Mouse (Mus musculus) heart, embryonic 11.5 days (tissue): ENCODE measurements at regions not wholly inside any gene's neighbourhood (a gene's known extent, or its start where the extent isn't known, plus 50 kb on each side); places are given as distances from the start of the nearest gene placed in this dataset.

Source experiments
- ATAC-seq: fragments of 200-750 bp; cut with Nextera tagmentation; replicated peaks from 2 replicates; pipeline ENCODE4 v1.8.0; 2017; ENCODE audit warnings: moderate library complexity; ENCODE audit not compliant: insufficient number of reproducible peaks, low FRiP score, low TSS enrichment
- H3K27ac ChIP-seq: fragments of 300-500 bp; sonication (generic); 2 replicates; pipeline ENCODE4 v1.5.1; 2014; ENCODE audit warnings: mild to moderate bottlenecking, low read depth, low read length
- H3K27me3 ChIP-seq: fragments of 300-500 bp; sonication (generic); 2 replicates; pipeline ENCODE4 v1.6.1; 2014; ENCODE audit warnings: mild to moderate bottlenecking, low read length, mixed read lengths; ENCODE audit not compliant: control insufficient read depth, insufficient read depth
- H3K36me3 ChIP-seq: fragments of 300-500 bp; sonication (generic); 2 replicates; pipeline ENCODE4 v1.6.1; 2014; ENCODE audit warnings: mild to moderate bottlenecking, low read length, moderate library complexity, mixed read lengths; ENCODE audit not compliant: control insufficient read depth, insufficient read depth
- H3K4me1 ChIP-seq: fragments of 300-500 bp; sonication (generic); 2 replicates; pipeline ENCODE4 v1.6.1; 2014; ENCODE audit warnings: low read length; ENCODE audit not compliant: control insufficient read depth, insufficient read depth
- H3K4me2 ChIP-seq: fragments of 300-500 bp; sonication (generic); 2 replicates; pipeline ENCODE4 v1.6.1; 2014; ENCODE audit warnings: mild to moderate bottlenecking, moderate library complexity
- H3K4me3 ChIP-seq: fragments of 300-500 bp; sonication (generic); 2 replicates; pipeline ENCODE4 v1.5.1; 2014; ENCODE audit warnings: low read depth, low read length
- H3K9ac ChIP-seq: fragments of 300-500 bp; sonication (generic); 2 replicates; pipeline ENCODE4 v1.6.1; 2014; ENCODE audit warnings: mild to moderate bottlenecking, low read depth, low read length, moderate library complexity
- H3K9me3 ChIP-seq: fragments of 300-500 bp; sonication (generic); replicated peaks from 2 replicates; pipeline ENCODE4 v1.6.1; 2016; ENCODE audit warnings: low read length; ENCODE audit not compliant: control insufficient read depth
- WGBS: fragments of 180-500 bp; shearing (Covaris S2); extraction: QIAGEN DNeasy Blood & Tissue Kit; methylation state at CpG from one replicate; pipeline ENCODE4 v1.1.7; 2014; ENCODE audit not compliant: insufficient replicate concordance; 5-methylcytosine and 5-hydroxymethylcytosine counted together

- Histone ChIP-seq H3K4me2 (no peak overlapping the region), H3K36me3 (no peaks in the 10 kb centered on the region), H3K27me3 (no peaks in the 10 kb centered on the region), H3K4me1 (no peaks in the 10 kb centered on the region), H3K9me3 (no peaks in the 10 kb centered on the region), H3K9ac (no peak overlapping the region), H3K27ac (no peak overlapping the region), H3K4me3 (no peak overlapping the region)
- 88% methylated on average over 11 of the region's 11 CpGs for WGBS
- ATAC-seq: no peak
Observed at GRCm38 (mm10) chr4:127701651-127702050, 269.1 kb downstream of the CK137956 start.

GRCm38 (mm10) chr4:127689986-127690385 lies 280.8 kb downstream of the CK137956 start:
- H3K4me1 ChIP-seq: no peaks in the 10 kb centered on the region
- H3K4me2 ChIP-seq: no peak overlapping the region
- no peak overlapping the region for H3K4me3 ChIP-seq
- H3K27me3 ChIP-seq: no peaks in the 10 kb centered on the region
- WGBS: 54% methylated on average over 4 of the region's 4 CpGs
- no peak for ATAC-seq
- no peaks in the 10 kb centered on the region for H3K36me3 ChIP-seq
- no peak overlapping the region for H3K9ac ChIP-seq
- no peak overlapping the region for H3K27ac ChIP-seq
- no peaks in the 10 kb centered on the region for H3K9me3 ChIP-seq

GRCm38 (mm10) chr4:127685021-127685420 lies 285.7 kb downstream of the CK137956 start:
- WGBS: 41% methylated on average over 3 of the region's 3 CpGs
- Histone ChIP-seq H3K4me3 (no peak overlapping the region), H3K27ac (no peak overlapping the region), H3K9me3 (no peaks in the 10 kb centered on the region), H3K4me2 (no peak overlapping the region), H3K36me3 (no peaks in the 10 kb centered on the region), H3K4me1 (no peaks in the 10 kb centered on the region), H3K9ac (no peak overlapping the region), H3K27me3 (no peaks in the 10 kb centered on the region)
- ATAC-seq: no peak

DNA sequence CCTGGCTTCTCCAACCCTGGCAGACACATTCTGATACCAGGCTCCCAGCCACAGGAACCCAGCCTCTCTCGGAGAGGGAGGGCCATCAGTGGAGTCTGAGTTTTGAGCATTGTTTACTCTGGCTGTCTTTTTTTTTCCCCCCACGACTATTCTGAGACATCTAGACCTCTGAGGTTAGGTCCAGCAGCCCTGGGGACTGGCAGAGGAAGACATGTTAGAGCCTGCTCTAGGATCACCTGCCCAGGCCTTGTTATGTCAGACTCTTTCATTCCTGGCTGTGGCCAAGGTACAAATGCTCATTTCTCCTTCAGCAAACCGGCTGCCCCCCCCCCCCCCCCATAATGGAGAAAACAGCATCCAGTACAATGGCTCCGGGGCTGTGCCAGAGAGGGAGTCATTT lies 291.4 kb downstream of the CK137956 start:
- no peak overlapping the region for H3K4me2 ChIP-seq
- no peaks in the 10 kb centered on the region for H3K4me1 ChIP-seq
- no peaks in the 10 kb centered on the region for H3K9me3 ChIP-seq
- WGBS: 46% methylated on average over 4 of the region's 4 CpGs
- H3K9ac ChIP-seq: no peak overlapping the region
- no peak overlapping the region for H3K4me3 ChIP-seq
- no peak overlapping the region for H3K27ac ChIP-seq
- H3K36me3 ChIP-seq: no peaks in the 10 kb centered on the region
- H3K27me3 ChIP-seq: no peaks in the 10 kb centered on the region
- no peak for ATAC-seq

DNA sequence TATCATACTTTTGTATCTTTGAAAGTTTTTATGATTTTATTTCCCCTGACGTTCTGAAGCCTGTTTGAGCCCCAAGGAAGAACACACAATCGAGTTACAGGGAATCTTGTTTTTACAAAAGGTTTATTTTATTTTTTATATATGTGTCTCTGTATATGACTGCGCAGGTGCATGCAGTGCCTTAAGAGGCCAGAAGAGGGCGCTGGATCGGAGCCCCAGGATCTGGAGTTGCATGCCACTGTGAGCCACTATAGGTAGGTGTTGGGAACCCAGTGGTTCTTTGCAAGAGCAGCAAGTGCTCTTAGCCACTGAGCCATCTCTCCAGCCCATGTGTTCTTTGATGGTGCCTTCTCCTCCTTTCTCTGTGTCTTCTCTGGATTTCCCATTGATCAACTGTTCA lies 292.3 kb downstream of the CK137956 start:
- Histone ChIP-seq H3K4me2 (no peak overlapping the region), H3K9me3 (no peaks in the 10 kb centered on the region), H3K36me3 (no peaks in the 10 kb centered on the region), H3K9ac (no peak overlapping the region), H3K27ac (no peak overlapping the region), H3K27me3 (no peaks in the 10 kb centered on the region), H3K4me3 (no peak overlapping the region), H3K4me1 (no peaks in the 10 kb centered on the region)
- ATAC-seq: no peak
- 52% methylated on average over 5 of the region's 5 CpGs for WGBS

DNA sequence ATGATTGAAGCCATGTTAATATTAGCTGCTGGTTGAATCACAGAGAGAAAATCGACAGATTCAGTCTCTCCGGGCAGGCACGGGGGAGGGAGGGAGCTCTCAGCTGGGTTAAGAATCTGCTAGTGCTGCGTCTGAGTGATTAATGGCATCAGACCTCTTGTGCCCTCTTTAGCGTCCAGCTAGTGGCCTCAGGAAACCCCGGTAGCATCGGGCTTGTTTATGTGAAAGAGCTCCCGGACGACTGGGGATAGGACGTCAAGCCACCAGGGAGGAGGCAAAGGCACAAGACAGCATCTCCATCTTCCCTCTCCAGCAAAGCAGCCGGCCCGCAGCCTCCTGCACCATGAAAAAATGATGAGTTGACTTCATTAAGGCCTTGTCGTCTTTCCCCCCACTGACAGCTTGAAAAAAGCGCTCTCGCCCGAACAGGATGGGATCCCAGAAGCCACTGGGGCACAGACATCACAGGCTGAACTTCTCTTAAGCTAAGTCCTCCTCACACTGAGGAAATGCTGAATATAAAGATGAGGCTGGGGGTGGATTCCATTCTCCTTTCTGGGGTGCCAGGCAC lies 294.9 kb downstream of the CK137956 start:
- WGBS: 47% methylated on average over 16 of the region's 16 CpGs

DNA sequence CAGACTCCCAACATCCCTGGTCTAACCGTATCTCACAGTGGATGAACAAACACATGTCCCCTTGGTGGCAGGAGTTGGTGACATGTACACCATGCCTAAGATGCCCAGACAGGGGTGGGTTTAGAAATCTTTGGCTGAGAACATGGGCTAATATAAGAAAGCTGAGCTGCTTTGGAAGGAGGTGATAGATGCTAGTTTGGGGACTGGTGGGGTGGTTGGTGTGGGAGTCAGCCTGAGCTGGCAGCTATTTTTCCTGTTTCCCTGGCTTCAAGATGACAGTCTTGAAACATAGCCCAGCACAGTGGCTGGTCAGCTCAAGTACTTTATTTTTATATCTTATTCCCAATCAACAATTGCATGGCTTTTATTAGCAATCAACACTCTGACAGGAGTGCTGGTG lies 302.0 kb upstream of the Gjb5 start:
- Histone ChIP-seq H3K36me3 (no peaks in the 10 kb centered on the region), H3K4me3 (no peak overlapping the region), H3K4me2 (no peak overlapping the region), H3K9ac (no peak overlapping the region), H3K27me3 (no peaks in the 10 kb centered on the region), H3K27ac (no peak overlapping the region), H3K4me1 (no peaks in the 10 kb centered on the region), H3K9me3 (no peaks in the 10 kb centered on the region)
- no peak for ATAC-seq
- 88% methylated on average over 1 of the region's 1 CpGs for WGBS

More for the DNA sequence above, 294.9 kb downstream of the CK137956 start:
- H3K4me1 ChIP-seq: no peaks in the 10 kb centered on the region
- no peak for ATAC-seq
- no peaks in the 10 kb centered on the region for H3K9me3 ChIP-seq
- no peak overlapping the region for H3K4me2 ChIP-seq
- H3K36me3 ChIP-seq: no peaks in the 10 kb centered on the region
- no peak overlapping the region for H3K9ac ChIP-seq
- no peak overlapping the region for H3K27ac ChIP-seq
- H3K27me3 ChIP-seq: no peaks in the 10 kb centered on the region
- no peak overlapping the region for H3K4me3 ChIP-seq

GRCm38 (mm10) chr4:127651601-127652000 lies 293.6 kb upstream of the Gjb5 start:
- no peaks in the 10 kb centered on the region for H3K27me3 ChIP-seq
- no peaks in the 10 kb centered on the region for H3K9me3 ChIP-seq
- WGBS: 77% methylated on average over 5 of the region's 5 CpGs
- no peak for ATAC-seq
- no peak overlapping the region for H3K4me2 ChIP-seq
- H3K4me3 ChIP-seq: no peak overlapping the region
- no peak overlapping the region for H3K27ac ChIP-seq
- H3K36me3 ChIP-seq: no peaks in the 10 kb centered on the region
- no peaks in the 10 kb centered on the region for H3K4me1 ChIP-seq
- no peak overlapping the region for H3K9ac ChIP-seq

GRCm38 (mm10) chr4:127648011-127648410 lies 290.0 kb upstream of the Gjb5 start:
- ATAC-seq: no peak
- no peaks in the 10 kb centered on the region for H3K4me1 ChIP-seq

More at GRCm38 (mm10) chr4:127648011-127648410, 290.0 kb upstream of the Gjb5 start:
- Histone ChIP-seq H3K27me3 (no peaks in the 10 kb centered on the region), H3K9me3 (no peaks in the 10 kb centered on the region), H3K4me3 (no peak overlapping the region), H3K9ac (no peak overlapping the region), H3K27ac (no peak overlapping the region), H3K36me3 (no peaks in the 10 kb centered on the region), H3K4me2 (no peak overlapping the region)
- WGBS: 49% methylated on average over 5 of the region's 5 CpGs
